Mouse (Mus musculus): ENCODE data around the gene Gsg1l. TPM values are rescaled to one million over a fixed set of nuclear protein-coding genes. Genes with fewer than 3 reads are reported as not detected.

The Gsg1l gene
- polyA plus RNA-seq, 1 experiment from 2014 or later, result 16.3 TPM

GRCm38 (mm10) chr7:126040794-126041526 is 41.3 kb downstream of the Gsg1l start:
- ATAC-seq (ENCODE audit: low FRiP score, low read depth), result no peak
- 79% methylated on average over 18 of the region's 18 CpGs for WGBS
- H3K27ac ChIP-seq, result no peak overlapping the region

GRCm38 (mm10) chr7:126039847-126040246 is 42.4 kb downstream of the Gsg1l start:
- Histone ChIP-seq H3K4me1 (peaks cover 21% of the 10 kb centered on the region), H3K9me3 (no peaks in the 10 kb centered on the region), H3K4me3 (no peak overlapping the region), H3K27ac (no peak overlapping the region), H3K4me2 (replicated peaks) (no peak overlapping the region), H3K36me3 (no peaks in the 10 kb centered on the region), H3K27me3 (replicated peaks) (no peaks in the 10 kb centered on the region; the same call in 1 of the 2 replicates), H3K9ac (no peak overlapping the region)
- 92% methylated on average over 5 of the region's 5 CpGs for WGBS
- ATAC-seq (ENCODE audit: low FRiP score, low read depth), result no peak

More at GRCm38 (mm10) chr7:126040794-126041526, 41.3 kb downstream of the Gsg1l start:
- Histone ChIP-seq H3K4me1 (peaks cover 21% of the 10 kb centered on the region), H3K4me3 (no peak overlapping the region), H3K9me3 (no peaks in the 10 kb centered on the region), H3K27me3 (replicated peaks) (no peaks in the 10 kb centered on the region; the same call in 1 of the 2 replicates), H3K4me2 (replicated peaks) (no peak overlapping the region), H3K36me3 (no peaks in the 10 kb centered on the region), H3K9ac (no peak overlapping the region)

- peak; percentile 54; the same call in 1 of the 2 replicates for ATAC-seq (ENCODE audit: low FRiP score, low read depth)
- H3K27ac ChIP-seq, result peak overlapping the region; percentile 59; the same call in 1 of the 2 replicates
- H3K4me3 ChIP-seq, result no peak overlapping the region
- 91% methylated on average over 5 of the region's 5 CpGs for WGBS
- H3K9me3 ChIP-seq, result no peaks in the 10 kb centered on the region
- H3K4me1 ChIP-seq, result peaks cover 21% of the 10 kb centered on the region
- H3K4me2 ChIP-seq (replicated peaks), result peak overlapping the region; percentile 38
- H3K9ac ChIP-seq, result peak overlapping the region; percentile 38; the same call in 1 of the 2 replicates
- no peaks in the 10 kb centered on the region for H3K36me3 ChIP-seq
- no peaks in the 10 kb centered on the region; the same call in 1 of the 2 replicates for H3K27me3 ChIP-seq (replicated peaks)
Observed at GRCm38 (mm10) chr7:126039247-126039835, 42.9 kb downstream of the Gsg1l start.

- Histone ChIP-seq H3K9ac (peak overlapping the region; percentile 38; the same call in 1 of the 2 replicates), H3K9me3 (no peaks in the 10 kb centered on the region), H3K4me3 (no peak overlapping the region), H3K36me3 (no peaks in the 10 kb centered on the region), H3K4me1 (peaks cover 21% of the 10 kb centered on the region), H3K27ac (peak overlapping the region; percentile 59; the same call in 1 of the 2 replicates), H3K27me3 (replicated peaks) (no peaks in the 10 kb centered on the region; the same call in 1 of the 2 replicates), H3K4me2 (replicated peaks) (peak overlapping the region; percentile 38)
- 38% methylated on average over 25 of the region's 25 CpGs for WGBS
- ATAC-seq (ENCODE audit: low FRiP score, low read depth), result peak; percentile 51; the same call in 1 of the 2 replicates
Observed at GRCm38 (mm10) chr7:126038366-126039246, 43.6 kb downstream of the Gsg1l start.

GRCm38 (mm10) chr7:126035332-126035731 is 46.9 kb downstream of the Gsg1l start:
- Histone ChIP-seq H3K9ac (no peak overlapping the region), H3K27me3 (replicated peaks) (no peaks in the 10 kb centered on the region; the same call in 1 of the 2 replicates)

GRCm38 (mm10) chr7:126032776-126033209 is 49.4 kb downstream of the Gsg1l start:
- H3K27me3 ChIP-seq (replicated peaks), result no peaks in the 10 kb centered on the region; the same call in 1 of the 2 replicates
- H3K9me3 ChIP-seq, result no peaks in the 10 kb centered on the region
- no peak overlapping the region for H3K9ac ChIP-seq
- H3K4me1 ChIP-seq, result peaks cover 7% of the 10 kb centered on the region; the same call in 1 of the 2 replicates
- 84% methylated on average over 5 of the region's 5 CpGs for WGBS
- H3K4me3 ChIP-seq, result no peak overlapping the region
- no peaks in the 10 kb centered on the region for H3K36me3 ChIP-seq
- no peak overlapping the region for H3K27ac ChIP-seq
- ATAC-seq (ENCODE audit: low FRiP score, low read depth), result no peak
- H3K4me2 ChIP-seq (replicated peaks), result no peak overlapping the region

More at GRCm38 (mm10) chr7:126035332-126035731, 46.9 kb downstream of the Gsg1l start:
- peaks cover 24% of the 10 kb centered on the region for H3K4me1 ChIP-seq
- H3K27ac ChIP-seq, result no peak overlapping the region
- no peak for ATAC-seq (ENCODE audit: low FRiP score, low read depth)
- no peak overlapping the region for H3K4me3 ChIP-seq
- 78% methylated on average over 3 of the region's 3 CpGs for WGBS
- H3K36me3 ChIP-seq, result no peaks in the 10 kb centered on the region
- no peak overlapping the region for H3K4me2 ChIP-seq (replicated peaks)
- H3K9me3 ChIP-seq, result no peaks in the 10 kb centered on the region

GRCm38 (mm10) chr7:126032365-126032755 is 49.9 kb downstream of the Gsg1l start:
- no peak for ATAC-seq (ENCODE audit: low FRiP score, low read depth)
- H3K9me3 ChIP-seq, result no peaks in the 10 kb centered on the region
- no peak overlapping the region for H3K4me2 ChIP-seq (replicated peaks)
- H3K4me3 ChIP-seq, result no peak overlapping the region
- WGBS, result 90% methylated on average over 3 of the region's 3 CpGs
- no peak overlapping the region for H3K27ac ChIP-seq
- H3K4me1 ChIP-seq, result peaks cover 7% of the 10 kb centered on the region; the same call in 1 of the 2 replicates
- no peaks in the 10 kb centered on the region for H3K36me3 ChIP-seq
- no peak overlapping the region for H3K9ac ChIP-seq
- H3K27me3 ChIP-seq (replicated peaks), result no peaks in the 10 kb centered on the region

- 81% methylated on average over 10 of the region's 10 CpGs for WGBS
- Histone ChIP-seq H3K4me3 (no peak overlapping the region), H3K4me1 (peaks cover 13% of the 10 kb centered on the region), H3K9me3 (no peaks in the 10 kb centered on the region), H3K36me3 (no peaks in the 10 kb centered on the region), H3K9ac (no peak overlapping the region), H3K4me2 (replicated peaks) (no peak overlapping the region), H3K27ac (no peak overlapping the region), H3K27me3 (replicated peaks) (no peaks in the 10 kb centered on the region)
- no peak for ATAC-seq (ENCODE audit: low FRiP score, low read depth)
Observed at GRCm38 (mm10) chr7:126031598-126032364, 50.4 kb downstream of the Gsg1l start.

- Histone ChIP-seq H3K9me3 (no peaks in the 10 kb centered on the region), H3K9ac (no peak overlapping the region), H3K4me2 (replicated peaks) (no peak overlapping the region), H3K4me1 (peaks cover 12% of the 10 kb centered on the region), H3K36me3 (no peaks in the 10 kb centered on the region), H3K4me3 (no peak overlapping the region), H3K27me3 (replicated peaks) (no peaks in the 10 kb centered on the region), H3K27ac (no peak overlapping the region)
- ATAC-seq (ENCODE audit: low FRiP score, low read depth), result no peak
- WGBS, result 48% methylated on average over 1 of the region's 1 CpGs
Observed at GRCm38 (mm10) chr7:126027410-126027809, 54.8 kb downstream of the Gsg1l start.

GRCm38 (mm10) chr7:126026600-126026999 is 55.6 kb downstream of the Gsg1l start:
- Histone ChIP-seq H3K4me1 (peaks cover 12% of the 10 kb centered on the region), H3K4me2 (replicated peaks) (no peak overlapping the region), H3K9ac (no peak overlapping the region), H3K27me3 (replicated peaks) (no peaks in the 10 kb centered on the region), H3K4me3 (no peak overlapping the region), H3K36me3 (no peaks in the 10 kb centered on the region), H3K9me3 (no peaks in the 10 kb centered on the region), H3K27ac (no peak overlapping the region)
- ATAC-seq (ENCODE audit: low FRiP score, low read depth), result 0 out of 2 replicates have a peak, but pooled peaks have one; percentile 21
- WGBS, result 56% methylated on average over 5 of the region's 5 CpGs

GRCm38 (mm10) chr7:126019966-126020365 is 62.2 kb downstream of the Gsg1l start:
- Histone ChIP-seq H3K36me3 (no peaks in the 10 kb centered on the region), H3K9ac (no peak overlapping the region)

More at GRCm38 (mm10) chr7:126019966-126020365, 62.2 kb downstream of the Gsg1l start:
- Histone ChIP-seq H3K4me1 (peaks cover 21% of the 10 kb centered on the region), H3K27ac (0 out of 2 replicates have a peak overlapping the region, but pooled peaks have one; percentile 33), H3K4me2 (replicated peaks) (no peak overlapping the region), H3K27me3 (replicated peaks) (no peaks in the 10 kb centered on the region), H3K4me3 (no peak overlapping the region), H3K9me3 (no peaks in the 10 kb centered on the region)
- WGBS, result 69% methylated on average over 6 of the region's 6 CpGs
- no peak for ATAC-seq (ENCODE audit: low FRiP score, low read depth)

Data from neural tube, embryonic 12.5 days (tissue).